ENCODE assay signal across 16 mouse cellular contexts in the genomic region with DNA sequence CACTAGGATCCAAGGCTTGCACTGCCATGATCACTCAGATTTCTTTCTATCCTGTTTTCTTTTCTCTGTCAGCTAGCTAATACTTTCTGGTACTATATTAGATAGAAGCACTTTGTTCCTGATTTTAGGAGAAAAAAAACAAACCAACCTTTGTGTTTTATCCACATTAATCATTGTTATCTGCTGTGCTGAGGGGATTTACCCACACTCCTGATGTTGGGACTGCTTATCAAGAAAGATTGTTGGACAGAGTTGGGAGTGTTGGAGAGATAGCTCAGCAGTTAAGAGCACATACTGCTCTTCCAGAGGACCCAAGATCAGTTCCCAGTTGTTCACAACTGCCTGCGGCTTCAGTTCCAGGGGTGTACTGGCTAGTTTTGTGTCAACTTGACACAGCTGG.
"Had no signal": no experiment of that assay in that cellular context is flagged by ENCODE, and none has a peak within 500 bp of the region (broad histone marks: within the 10 kb centered on the region; RNA-seq: fewer than 3 reads in every experiment).

No protein-coding gene starts in this region.

- H3K27me3 ChIP-seq: neural tube, embryonic 12.5 days; neural tube, embryonic 13.5 days; neural tube, embryonic 15.5 days; stomach, embryonic 15.5 days had no signal

- H3K9ac ChIP-seq: neural tube, embryonic 12.5 days; neural tube, embryonic 13.5 days; neural tube, embryonic 15.5 days; stomach, embryonic 15.5 days had no signal

- H3K36me3 ChIP-seq: neural tube, embryonic 12.5 days; neural tube, embryonic 13.5 days; neural tube, embryonic 15.5 days; stomach, embryonic 15.5 days had no signal

- DNase-seq: right cerebral cortex, adult 18-20 months; right cerebral cortex, postnatal 14 days; right cerebral cortex, postnatal 25 days; right cerebral cortex, postnatal 4 days; spleen, adult 18-20 months; thymus, adult 18-20 months; thymus, adult 2 months; thymus, postnatal 14 days; thymus, postnatal 25 days; thymus, postnatal 36 days; thymus, postnatal 4 days had no signal

- H3K27ac ChIP-seq: neural tube, embryonic 12.5 days; neural tube, embryonic 13.5 days; neural tube, embryonic 15.5 days; stomach, embryonic 15.5 days; stomach, postnatal 0 days had no signal

- H3K9me3 ChIP-seq: neural tube, embryonic 12.5 days; neural tube, embryonic 13.5 days; neural tube, embryonic 15.5 days; stomach, embryonic 15.5 days had no signal

- H3K4me3 ChIP-seq: neural tube, embryonic 12.5 days; neural tube, embryonic 13.5 days; neural tube, embryonic 15.5 days; stomach, embryonic 15.5 days had no signal

- H3K4me1 ChIP-seq: neural tube, embryonic 12.5 days; neural tube, embryonic 13.5 days; neural tube, embryonic 15.5 days; stomach, embryonic 15.5 days had no signal

- H3K4me2 ChIP-seq: neural tube, embryonic 12.5 days; neural tube, embryonic 13.5 days; neural tube, embryonic 15.5 days; stomach, embryonic 15.5 days had no signal
